Mouse (Mus musculus) urinary bladder, adult 18-20 months (tissue): ENCODE results near the gene Abtb1.
A peak's percentile ranks its signal among the peaks of the same experiment; 100 is the strongest.

Experiments used
- DNase-seq, 2 experiments: peaks; one replicate each; pipeline ENCODE4 v3.0.0; 2022; ENCODE audit warnings: low spot score in 2 of 2, mixed read lengths in 2 of 2

Abtb1 gene

GRCm38 (mm10) chr6:88841781-88842689, at the start of gene Abtb1:
TSS of gene Abtb1 (minus strand) at chr6:88841984.
- peak; percentile 99 for DNase-seq

GRCm38 (mm10) chr6:88890832-88891231, 49.0 kb upstream of the Abtb1 start:
- DNase-seq = no peak

- no peak for DNase-seq
Measured at GRCm38 (mm10) chr6:88889410-88890042, 47.7 kb upstream of the Abtb1 start.

GRCm38 (mm10) chr6:88886417-88886967, 44.7 kb upstream of the Abtb1 start:
- no peak for DNase-seq

GRCm38 (mm10) chr6:88885644-88886416, 44.0 kb upstream of the Abtb1 start:
- no peak for DNase-seq

- DNase-seq = no peak
Measured at GRCm38 (mm10) chr6:88884690-88885089, 42.9 kb upstream of the Abtb1 start.

GRCm38 (mm10) chr6:88884195-88884594, 42.4 kb upstream of the Abtb1 start:
- DNase-seq = no peak

GRCm38 (mm10) chr6:88881334-88881733, 39.5 kb upstream of the Abtb1 start:
- no peak for DNase-seq

- no peak for DNase-seq
Measured at GRCm38 (mm10) chr6:88879471-88879870, 37.7 kb upstream of the Abtb1 start.

GRCm38 (mm10) chr6:88874868-88875508, 33.2 kb upstream of the Abtb1 start, which contains the start of gene Podxl2:
TSS of gene Podxl2 (minus strand) at chr6:88875044.
- peak; percentile 32 to 34 for DNase-seq

GRCm38 (mm10) chr6:88873965-88874867, 32.4 kb upstream of the Abtb1 start:
- peak in 1 of 2 experiments; percentile 17 for DNase-seq

- no peak for DNase-seq
Measured at GRCm38 (mm10) chr6:88872811-88873210, 31.0 kb upstream of the Abtb1 start.

- DNase-seq = no peak
Measured at GRCm38 (mm10) chr6:88871546-88871945, 29.8 kb upstream of the Abtb1 start.

- no peak for DNase-seq
Measured at GRCm38 (mm10) chr6:88870594-88870993, 28.8 kb upstream of the Abtb1 start.

GRCm38 (mm10) chr6:88869459-88869858, 27.7 kb upstream of the Abtb1 start:
- DNase-seq = peak; percentile 15 to 25

GRCm38 (mm10) chr6:88865704-88866103, 23.9 kb upstream of the Abtb1 start:
- DNase-seq = no peak

- no peak for DNase-seq
Measured at GRCm38 (mm10) chr6:88860914-88861313, 19.1 kb upstream of the Abtb1 start.

- DNase-seq = no peak
Measured at GRCm38 (mm10) chr6:88858341-88858740, 16.6 kb upstream of the Abtb1 start.

GRCm38 (mm10) chr6:88857830-88858229, 16.0 kb upstream of the Abtb1 start:
- DNase-seq = no peak

GRCm38 (mm10) chr6:88857249-88857648, 15.5 kb upstream of the Abtb1 start:
- no peak for DNase-seq
